Mouse (Mus musculus) embryonic facial prominence, embryonic 14.5 days (tissue): ENCODE measurements around the gene Jazf1. TPM values are rescaled to one million over a fixed set of nuclear protein-coding genes. Genes with fewer than 3 reads are reported as not detected.
A peak's percentile ranks its signal among the peaks of the same experiment; 100 is the strongest.

Source experiments
- ATAC-seq: fragments of 200-750 bp; cut with Nextera tagmentation; 2 replicates; pipeline ENCODE4 v1.8.0; 2017; ENCODE audit warnings: low read depth, moderate number of reproducible peaks, moderate TSS enrichment
- DNase-seq: peaks from one replicate; pipeline ENCODE4 v3.0.0-alpha.2; 2015; ENCODE audit warnings: low spot score
- H3K27ac ChIP-seq: fragments of 300-500 bp; sonication (generic); replicated peaks from 2 replicates; pipeline ENCODE4 v1.5.1; 2014; ENCODE audit warnings: low read depth, mild to moderate bottlenecking, low read length, moderate library complexity
- H3K27me3 ChIP-seq: fragments of 300-500 bp; sonication (generic); replicated peaks from 2 replicates; pipeline ENCODE4 v1.6.1; 2014; ENCODE audit warnings: low read length; ENCODE audit not compliant: control insufficient read depth, insufficient read depth
- H3K36me3 ChIP-seq: fragments of 300-500 bp; sonication (generic); 2 replicates; pipeline ENCODE4 v1.6.1; 2014; ENCODE audit warnings: low read length, mixed read lengths; ENCODE audit not compliant: control insufficient read depth, insufficient read depth
- H3K4me1 ChIP-seq: fragments of 300-500 bp; sonication (generic); 2 replicates; pipeline ENCODE4 v1.6.1; 2014; ENCODE audit warnings: antibody characterized with exemption, low read length; ENCODE audit not compliant: control insufficient read depth, insufficient read depth
- H3K4me2 ChIP-seq: fragments of 300-500 bp; sonication (generic); 2 replicates; pipeline ENCODE4 v1.6.1; 2014; ENCODE audit warnings: low read depth, mild to moderate bottlenecking, low read length, moderate library complexity, mixed read lengths
- H3K4me3 ChIP-seq: fragments of 300-500 bp; sonication (generic); 2 replicates; pipeline ENCODE4 v1.5.1; 2014; ENCODE audit warnings: low read depth, mild to moderate bottlenecking, low read length
- H3K9ac ChIP-seq: fragments of 300-500 bp; sonication (generic); 2 replicates; pipeline ENCODE4 v1.6.1; 2014; ENCODE audit warnings: low read depth, mild to moderate bottlenecking, low read length, moderate library complexity, mixed read lengths
- H3K9me3 ChIP-seq: fragments of 300-500 bp; sonication (generic); 2 replicates; pipeline ENCODE4 v1.6.1; 2016; ENCODE audit warnings: low read length; ENCODE audit not compliant: control insufficient read depth
- WGBS: fragments of 180-500 bp; shearing (Covaris S2); extraction: QIAGEN DNeasy Blood & Tissue Kit; methylation state at CpG from one replicate; pipeline ENCODE4 v1.1.7; 2014; 5-methylcytosine and 5-hydroxymethylcytosine counted together
- polyA plus RNA-seq: library from polyadenylated mRNA; unstranded; fragments of >200 nt; fragmentation: Nextera tagmentation; extraction: Ambion mirVana; gene quantifications from 2 replicates; pipeline ENCODE4 v1.2.1, GENCODE M21; 2014

Jazf1 gene
- polyA plus RNA-seq, 1 experiment from 2014 or later: 17.2 TPM

DNA sequence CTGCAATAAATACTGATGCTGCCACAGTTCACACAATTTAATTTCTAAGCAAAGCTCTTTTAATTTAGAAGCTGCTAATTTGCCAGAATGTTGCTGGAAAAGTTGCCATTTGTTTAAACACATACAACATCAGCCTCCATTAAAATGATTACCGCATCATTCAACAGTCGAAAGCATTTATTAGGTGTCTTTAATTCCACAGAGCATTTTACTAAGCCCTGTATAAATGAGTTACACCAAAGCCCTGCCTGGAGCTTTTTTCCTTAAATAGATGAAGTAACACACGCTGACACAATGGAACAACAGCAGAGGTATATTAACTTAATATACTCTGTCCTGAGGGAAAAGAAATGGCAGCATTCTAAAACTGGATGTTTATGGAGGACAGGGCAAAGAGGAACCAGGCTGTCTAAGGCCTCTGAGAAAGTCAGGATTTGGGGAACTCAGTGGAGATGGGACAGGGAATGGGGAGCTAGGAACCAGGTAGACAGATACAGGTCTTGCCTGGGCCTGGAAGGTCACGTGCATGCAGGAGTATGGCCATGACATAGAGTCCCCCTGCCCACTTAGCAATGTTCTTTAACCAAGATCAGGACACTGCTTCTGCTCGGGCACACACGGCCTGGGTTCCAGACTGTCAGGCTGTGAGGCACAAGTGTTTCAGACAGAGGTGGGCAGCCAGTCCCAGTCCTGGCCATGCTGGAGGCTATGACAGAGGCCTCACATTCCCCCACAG is 80.4 kb downstream of the Jazf1 start:
- no peaks in the 10 kb centered on the region for H3K27me3 ChIP-seq
- H3K27ac ChIP-seq: no peak overlapping the region
- no peak overlapping the region for H3K4me2 ChIP-seq
- H3K4me3 ChIP-seq: no peak overlapping the region
- H3K9me3 ChIP-seq: no peaks in the 10 kb centered on the region
- no peak overlapping the region for H3K9ac ChIP-seq
- ATAC-seq: no peak
- no peaks in the 10 kb centered on the region for H3K36me3 ChIP-seq
- DNase-seq: no peak
- WGBS: 84% methylated on average over 6 of the region's 6 CpGs
- no peaks in the 10 kb centered on the region for H3K4me1 ChIP-seq

DNA sequence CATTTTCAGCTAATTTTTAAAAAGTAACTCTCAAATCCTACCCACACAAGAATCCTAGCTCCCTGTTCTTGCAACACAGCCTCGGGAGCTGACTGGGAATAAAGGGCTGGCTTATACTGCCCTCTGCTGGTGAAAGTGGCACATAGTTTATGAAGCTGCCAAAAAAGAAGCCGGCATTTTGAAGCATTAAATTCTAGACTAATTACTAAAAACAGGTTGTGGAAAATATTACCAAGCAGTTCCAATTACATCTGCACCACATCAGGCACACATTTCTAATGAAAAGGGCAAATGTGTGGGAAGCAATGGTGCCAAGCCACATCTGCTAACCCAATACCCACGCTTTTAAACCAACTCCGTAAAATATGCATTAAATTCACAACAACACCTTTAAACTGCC is 81.0 kb downstream of the Jazf1 start:
- Histone ChIP-seq H3K27ac (no peak overlapping the region), H3K4me1 (no peaks in the 10 kb centered on the region), H3K4me3 (no peak overlapping the region), H3K9me3 (no peaks in the 10 kb centered on the region), H3K4me2 (no peak overlapping the region), H3K27me3 (no peaks in the 10 kb centered on the region), H3K9ac (no peak overlapping the region), H3K36me3 (no peaks in the 10 kb centered on the region)
- ATAC-seq (no peak), DNase-seq (peak; percentile 71)
- 44% methylated on average over 4 of the region's 4 CpGs for WGBS

DNA sequence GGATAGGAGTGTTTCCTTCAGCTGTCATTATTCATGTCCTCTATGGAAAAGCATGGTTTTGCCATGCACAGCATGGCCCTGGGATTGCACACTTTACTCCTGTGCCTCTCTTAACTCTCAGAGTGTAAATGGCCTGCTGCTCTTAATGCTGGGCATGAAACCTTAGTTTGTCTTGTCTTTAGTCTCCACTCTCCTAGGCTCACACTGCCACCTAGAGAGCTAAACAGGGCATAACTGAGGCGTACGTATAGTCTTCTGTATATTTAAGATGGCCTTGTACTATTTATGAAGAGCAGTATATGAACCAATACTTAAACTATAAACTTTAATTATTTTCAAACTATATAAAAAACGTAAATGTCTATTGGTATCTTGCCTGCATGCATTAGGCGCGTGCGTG is 86.3 kb downstream of the Jazf1 start:
- Histone ChIP-seq H3K4me2 (no peak overlapping the region), H3K9me3 (no peaks in the 10 kb centered on the region), H3K4me3 (no peak overlapping the region), H3K36me3 (no peaks in the 10 kb centered on the region), H3K27ac (no peak overlapping the region), H3K27me3 (no peaks in the 10 kb centered on the region), H3K4me1 (no peaks in the 10 kb centered on the region), H3K9ac (no peak overlapping the region)
- DNase-seq (no peak), ATAC-seq (no peak)
- 90% methylated on average over 6 of the region's 6 CpGs for WGBS

DNA sequence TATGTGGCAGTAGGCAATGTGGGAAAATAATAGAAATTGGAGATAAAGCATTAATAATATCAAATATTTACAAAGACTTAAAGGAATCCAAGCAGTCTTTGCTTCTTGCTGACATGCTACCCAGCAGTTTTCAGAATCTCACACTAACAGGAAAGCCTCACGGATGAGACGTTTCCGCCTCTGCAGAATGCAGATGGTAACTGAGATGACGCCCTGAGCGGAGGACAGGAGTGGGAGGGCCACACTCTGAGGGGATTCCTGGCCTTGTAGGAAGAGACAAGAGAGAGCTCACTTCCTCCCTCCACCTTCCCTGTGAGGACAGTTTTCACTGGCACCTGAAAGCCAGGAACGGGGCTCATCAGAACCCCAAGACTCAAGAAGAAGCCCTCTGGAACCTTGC is 88.9 kb downstream of the Jazf1 start:
- H3K36me3 ChIP-seq: no peaks in the 10 kb centered on the region
- no peaks in the 10 kb centered on the region for H3K4me1 ChIP-seq
- H3K27ac ChIP-seq: no peak overlapping the region
- no peak overlapping the region for H3K4me2 ChIP-seq
- DNase-seq (no peak), ATAC-seq (no peak)
- 92% methylated on average over 6 of the region's 6 CpGs for WGBS
- H3K4me3 ChIP-seq: no peak overlapping the region
- H3K27me3 ChIP-seq: no peaks in the 10 kb centered on the region
- no peak overlapping the region for H3K9ac ChIP-seq
- H3K9me3 ChIP-seq: no peaks in the 10 kb centered on the region

DNA sequence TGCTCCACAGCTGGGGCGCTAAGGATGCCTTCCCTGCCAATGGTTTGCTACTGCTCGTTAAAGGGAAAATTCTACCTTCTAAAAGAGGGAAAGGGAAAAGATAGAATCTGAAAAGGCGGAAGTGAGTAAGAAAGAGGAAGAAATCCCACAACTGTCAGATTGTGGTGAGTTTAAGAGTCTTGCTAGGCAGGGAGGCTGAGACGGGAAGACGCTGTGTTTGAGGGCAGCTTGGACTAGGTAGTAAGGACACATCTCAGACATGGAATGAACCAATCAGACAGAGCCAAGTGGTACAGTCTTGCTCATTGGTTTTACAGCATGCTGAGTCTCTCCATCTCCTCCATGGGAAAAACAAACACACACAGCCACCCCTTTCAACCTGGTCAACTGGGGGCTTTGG is 95.1 kb downstream of the Jazf1 start:
- H3K27me3 ChIP-seq: no peaks in the 10 kb centered on the region
- no peak overlapping the region for H3K9ac ChIP-seq
- WGBS: 89% methylated on average over 5 of the region's 5 CpGs
- H3K9me3 ChIP-seq: no peaks in the 10 kb centered on the region
- H3K27ac ChIP-seq: no peak overlapping the region
- H3K36me3 ChIP-seq: no peaks in the 10 kb centered on the region
- H3K4me1 ChIP-seq: no peaks in the 10 kb centered on the region
- no peak overlapping the region for H3K4me2 ChIP-seq
- no peak for ATAC-seq
- H3K4me3 ChIP-seq: no peak overlapping the region
- no peak for DNase-seq

DNA sequence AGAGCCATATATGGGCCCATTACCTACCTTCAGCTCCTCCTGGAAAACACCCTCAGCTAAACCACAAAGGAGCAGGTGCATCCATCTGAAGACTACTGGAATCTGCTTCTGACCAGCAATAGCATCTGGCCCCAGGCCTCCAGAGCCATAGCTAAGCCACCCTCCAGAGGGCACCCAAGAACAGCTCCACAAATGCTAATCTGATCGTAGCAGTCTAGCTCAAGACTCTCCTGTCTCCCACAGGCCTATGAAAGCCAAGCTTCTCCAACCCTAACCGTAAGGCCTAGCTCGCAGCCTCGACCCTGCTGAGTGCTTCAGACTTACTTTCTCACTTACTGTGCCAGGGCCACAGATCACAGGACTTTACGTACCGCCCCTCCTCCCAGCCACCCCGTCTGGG is 96.3 kb downstream of the Jazf1 start:
- ATAC-seq: no peak
- Histone ChIP-seq H3K27me3 (no peaks in the 10 kb centered on the region), H3K4me1 (no peaks in the 10 kb centered on the region), H3K27ac (no peak overlapping the region), H3K36me3 (no peaks in the 10 kb centered on the region), H3K9me3 (no peaks in the 10 kb centered on the region), H3K4me3 (no peak overlapping the region), H3K4me2 (no peak overlapping the region), H3K9ac (no peak overlapping the region)
- no peak for DNase-seq
- WGBS: 73% methylated on average over 7 of the region's 7 CpGs

DNA sequence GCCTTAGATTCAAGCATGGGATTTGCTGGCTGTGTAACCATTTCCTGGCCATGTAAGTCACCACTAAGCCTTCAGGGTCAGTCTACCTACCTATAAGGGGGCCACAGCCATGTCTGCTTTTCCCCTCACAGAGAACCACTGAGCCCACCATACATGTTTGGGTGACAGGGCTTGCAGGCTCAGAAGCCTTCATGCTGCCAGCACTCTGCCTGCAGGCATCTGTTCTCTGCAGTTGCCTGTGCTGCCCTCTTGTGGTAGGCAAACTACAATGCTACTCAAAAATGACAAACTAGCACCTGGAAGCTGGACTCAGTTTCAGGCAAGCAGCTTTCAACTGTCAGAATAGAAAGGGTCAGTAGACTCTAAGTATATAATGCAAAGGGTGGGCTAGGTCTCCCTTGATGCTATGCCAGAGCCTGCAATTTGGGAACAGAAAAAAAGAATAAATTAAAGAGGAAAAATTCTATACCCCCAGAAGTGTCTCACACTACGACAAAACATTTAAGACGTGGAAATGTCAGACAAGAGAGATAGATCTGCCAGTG is 98.6 kb downstream of the Jazf1 start:
- no peak overlapping the region for H3K27ac ChIP-seq
- no peaks in the 10 kb centered on the region for H3K36me3 ChIP-seq
- WGBS: 85% methylated on average over 2 of the region's 2 CpGs
- no peak overlapping the region for H3K9ac ChIP-seq
- no peak overlapping the region for H3K4me2 ChIP-seq
- H3K4me1 ChIP-seq: peaks cover 6% of the 10 kb centered on the region
- no peak for ATAC-seq
- no peaks in the 10 kb centered on the region for H3K27me3 ChIP-seq
- peak; percentile 82 for DNase-seq
- no peaks in the 10 kb centered on the region for H3K9me3 ChIP-seq
- no peak overlapping the region for H3K4me3 ChIP-seq

DNA sequence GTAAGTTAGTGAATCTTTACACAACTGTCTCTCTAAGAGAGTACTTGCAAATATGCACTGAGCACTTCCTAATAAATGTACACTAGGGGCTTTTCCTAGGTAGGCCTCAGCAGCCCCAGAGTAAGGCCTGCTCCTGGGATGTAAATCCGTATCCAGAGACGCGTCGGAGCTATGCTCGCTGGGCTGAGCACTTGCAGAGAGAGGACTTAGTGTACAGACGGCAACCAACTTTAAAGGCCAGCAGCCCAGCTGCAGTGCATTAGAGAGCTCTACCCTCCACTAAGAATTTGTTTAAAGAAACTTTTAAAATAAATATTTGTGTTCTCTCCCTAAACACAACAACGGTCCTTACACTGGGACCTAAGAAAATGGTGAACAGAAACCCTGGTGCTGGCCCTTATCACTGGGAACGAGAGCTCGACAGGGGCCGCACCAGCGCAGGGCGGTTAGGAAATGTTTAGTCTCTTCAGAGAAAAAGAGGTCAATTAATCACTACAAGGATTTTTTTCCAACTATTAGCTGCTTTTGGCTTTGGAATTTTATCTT is 100.0 kb downstream of the Jazf1 start:
- H3K4me3 ChIP-seq: no peak overlapping the region
- WGBS: 42% methylated on average over 12 of the region's 12 CpGs
- no peaks in the 10 kb centered on the region for H3K27me3 ChIP-seq
- H3K36me3 ChIP-seq: no peaks in the 10 kb centered on the region
- H3K9ac ChIP-seq: no peak overlapping the region
- no peak for ATAC-seq
- no peak for DNase-seq
- no peak overlapping the region for H3K27ac ChIP-seq
- no peak overlapping the region for H3K4me2 ChIP-seq
- H3K4me1 ChIP-seq: peaks cover 14% of the 10 kb centered on the region
- no peaks in the 10 kb centered on the region for H3K9me3 ChIP-seq
